ENCODE assay signal across 8 mouse cellular contexts in genomic region chr10:128211390-128212108, GRCm38 (mm10). TPM values are rescaled to one million over a fixed set of nuclear protein-coding genes. Genes with fewer than 3 reads are reported as not detected.
DNase-seq lines count a peak whose midpoint lies in the region; ATAC-seq and TF ChIP-seq lines count a peak whose summit lies in the region.

Gene Spryd4, minus strand, starts transcription at chr10:128211807.

- H3K4me1 ChIP-seq in heart, embryonic 11.5 days (ENCODE audit: control insufficient read depth, insufficient read depth, low read length) = peaks cover 9% of the 10 kb centered on the region; the same call in 1 of the 2 replicates
- peaks cover 21% of the 10 kb centered on the region for H3K4me1 ChIP-seq in kidney, embryonic 16.5 days (ENCODE audit: insufficient read depth, low read length)
- peaks cover 10% of the 10 kb centered on the region; the same call in 1 of the 2 replicates for H3K4me1 ChIP-seq in liver, adult 2 months (ENCODE audit: control insufficient read depth, insufficient read depth, low read length)
- H3K4me1 ChIP-seq in stomach, embryonic 14.5 days (ENCODE audit: control insufficient read depth, insufficient read depth, low read length) = peaks cover 8% of the 10 kb centered on the region; the same call in 1 of the 2 replicates

- ATAC-seq in erythroblast, adult 5-6 weeks (replicated peaks; ENCODE audit: low FRiP score, poor library complexity, severe bottlenecking) = peak; percentile 96
- ATAC-seq in heart, embryonic 11.5 days (replicated peaks; ENCODE audit: insufficient number of reproducible peaks, low FRiP score, low TSS enrichment) = peak; percentile 91
- peak; percentile 91 for ATAC-seq in kidney, embryonic 16.5 days (ENCODE audit: low FRiP score, low TSS enrichment)
- peak; percentile 95 for ATAC-seq in stomach, embryonic 14.5 days (ENCODE audit: insufficient number of reproducible peaks, insufficient read depth, low FRiP score, low read depth)

- H3K4me3 ChIP-seq in heart, embryonic 11.5 days (ENCODE audit: low read depth, low read length) = peak within 1 kb of the TSS; percentile 76
- H3K4me3 ChIP-seq in kidney, embryonic 16.5 days (ENCODE audit: low read length) = peak within 1 kb of the TSS; percentile 76
- peak within 1 kb of the TSS; percentile 65 for H3K4me3 ChIP-seq in liver, adult 2 months (ENCODE audit: insufficient read depth, low read depth, low read length)
- peak within 1 kb of the TSS; percentile 79 for H3K4me3 ChIP-seq in myocyte
- H3K4me3 ChIP-seq in stomach, embryonic 14.5 days (ENCODE audit: low read depth, low read length) = peak within 1 kb of the TSS; percentile 67

- no peaks in the 10 kb centered on the region for H3K9me3 ChIP-seq in heart, embryonic 11.5 days (replicated peaks; ENCODE audit: control insufficient read depth, low read length)
- no peaks in the 10 kb centered on the region for H3K9me3 ChIP-seq in kidney, embryonic 16.5 days (ENCODE audit: low read length)
- no peaks in the 10 kb centered on the region for H3K9me3 ChIP-seq in stomach, embryonic 14.5 days (ENCODE audit: control insufficient read depth, low read depth, low read length)

- WGBS in heart, embryonic 11.5 days (ENCODE audit: insufficient replicate concordance) = under 1% methylated on average over 30 of the region's 30 CpGs
- under 1% methylated on average over 30 of the region's 30 CpGs for WGBS in kidney, embryonic 16.5 days
- WGBS in liver, adult 2 months = under 1% methylated on average over 30 of the region's 30 CpGs
- WGBS in stomach, embryonic 14.5 days = under 1% methylated on average over 30 of the region's 30 CpGs

- peaks cover 6% of the 10 kb centered on the region; the same call in 1 of the 2 replicates for H3K27me3 ChIP-seq in heart, embryonic 11.5 days (ENCODE audit: control insufficient read depth, insufficient read depth, low read length)
- peaks cover 5% of the 10 kb centered on the region; the same call in 1 of the 2 replicates for H3K27me3 ChIP-seq in kidney, embryonic 16.5 days (ENCODE audit: insufficient read depth, low read length)
- H3K27me3 ChIP-seq in liver, adult 2 months (ENCODE audit: control insufficient read depth, insufficient read depth, low read length) = no peaks in the 10 kb centered on the region
- H3K27me3 ChIP-seq in myocyte (ENCODE audit: control insufficient read depth, insufficient read depth, insufficient read length) = no peaks in the 10 kb centered on the region
- no peaks in the 10 kb centered on the region for H3K27me3 ChIP-seq in stomach, embryonic 14.5 days (ENCODE audit: control insufficient read depth, insufficient read depth, low read length)

- H3ac ChIP-seq in myocyte (ENCODE audit: control insufficient read depth, insufficient read length) = peak within 1 kb of the TSS; percentile 14

- H3K4me2 ChIP-seq in heart, embryonic 11.5 days = peak within 1 kb of the TSS; percentile 96
- peak within 1 kb of the TSS; percentile 97 for H3K4me2 ChIP-seq in kidney, embryonic 16.5 days (replicated peaks; ENCODE audit: low read depth, low read length)
- H3K4me2 ChIP-seq in myocyte (ENCODE audit: low read depth) = peak within 1 kb of the TSS; percentile 74
- peak within 1 kb of the TSS; percentile 82 for H3K4me2 ChIP-seq in stomach, embryonic 14.5 days (replicated peaks; ENCODE audit: low read depth, low read length)

- DNase-seq in B cell, adult 2 months = peak; percentile 91 to 93
- peak; percentile 95 for DNase-seq in brain, adult 2 months (ENCODE audit: low read depth, low spot score)
- peak; percentile 88 for DNase-seq in liver, adult 2 months (ENCODE audit: extremely low read depth, low read depth, low spot score)

- H3K79me2 ChIP-seq in liver, adult 2 months (ENCODE audit: control insufficient read depth, insufficient read depth, low read length) = no peaks in the 10 kb centered on the region
- H3K79me2 ChIP-seq in myocyte (ENCODE audit: control insufficient read depth, insufficient read depth) = no peaks in the 10 kb centered on the region

- TF ChIP-seq CTCF in liver, adult 2 months (IDR thresholded peaks at IDR 0.05; ENCODE audit: low read depth, low read length) = no peak

- H3K27ac ChIP-seq in heart, embryonic 11.5 days (ENCODE audit: low read depth, low read length) = peak within 1 kb of the TSS; percentile 35; the same call in 1 of the 2 replicates
- H3K27ac ChIP-seq in kidney, embryonic 16.5 days (ENCODE audit: low read length) = peak within 1 kb of the TSS; percentile 41; the same call in 1 of the 2 replicates
- H3K27ac ChIP-seq in liver, adult 2 months (replicated peaks; ENCODE audit: insufficient read depth, low read depth, low read length) = peak within 1 kb of the TSS; percentile 89
- H3K27ac ChIP-seq in stomach, embryonic 14.5 days (ENCODE audit: low read length) = no peak within 1 kb of the TSS

- peak; percentile 94 for TF ChIP-seq POLR2A in liver, adult 2 months (IDR thresholded peaks at IDR 0.05; ENCODE audit: extremely low read depth, insufficient read depth, low read length)
- peak; percentile 98 for TF ChIP-seq POLR2A in myocyte (IDR thresholded peaks at IDR 0.05; ENCODE audit: insufficient read length, low read depth)

- H3K36me3 ChIP-seq in heart, embryonic 11.5 days (ENCODE audit: control insufficient read depth, insufficient read depth, low read length) = no peaks in the 10 kb centered on the region
- peaks cover 2% of the 10 kb centered on the region; the same call in 1 of the 2 replicates for H3K36me3 ChIP-seq in kidney, embryonic 16.5 days (ENCODE audit: insufficient read depth, low read length)
- peaks cover 26% of the 10 kb centered on the region for H3K36me3 ChIP-seq in liver, adult 2 months (ENCODE audit: control insufficient read depth, insufficient read depth, low read length)
- no peaks in the 10 kb centered on the region for H3K36me3 ChIP-seq in myocyte (ENCODE audit: control insufficient read depth, insufficient read depth)
- no peaks in the 10 kb centered on the region for H3K36me3 ChIP-seq in stomach, embryonic 14.5 days (ENCODE audit: control insufficient read depth, insufficient read depth, low read length)

- peak within 1 kb of the TSS; percentile 82 for H3K9ac ChIP-seq in heart, embryonic 11.5 days (ENCODE audit: low read depth, low read length)
- H3K9ac ChIP-seq in kidney, embryonic 16.5 days (replicated peaks; ENCODE audit: low read length) = peak within 1 kb of the TSS; percentile 82
- H3K9ac ChIP-seq in liver, adult 2 months (ENCODE audit: low read depth, low read length) = peak within 1 kb of the TSS; percentile 79
- H3K9ac ChIP-seq in stomach, embryonic 14.5 days (replicated peaks; ENCODE audit: low read depth, low read length) = peak within 1 kb of the TSS; percentile 43

TF ChIP-seq in myocyte, 11 proteins besides CTCF, POLR2A, EP300 and RAD21:
- TF ChIP-seq TCF3 (IDR thresholded peaks at IDR 0.05; ENCODE audit: insufficient read length, low read depth) (no peak), MYOD1 (IDR thresholded peaks at IDR 0.05; ENCODE audit: control insufficient read depth in 1 of 3, insufficient read length in 2 of 3, low read depth in 2 of 3) (peak in 1 of 3 experiments; percentile 24), POLR2AphosphoS2 (IDR thresholded peaks at IDR 0.05; ENCODE audit: insufficient read length, low read depth) (peak; percentile 92), REST (IDR thresholded peaks at IDR 0.05; ENCODE audit: insufficient read depth, insufficient read length) (peak; percentile 41), E2F4 (IDR thresholded peaks at IDR 0.05; ENCODE audit: insufficient read depth) (no peak), TCF12 (IDR thresholded peaks at IDR 0.05; ENCODE audit: insufficient read depth, poor library complexity, severe bottlenecking) (no peak), MYOG (IDR thresholded peaks at IDR 0.05; ENCODE audit: control insufficient read depth in 1 of 3, insufficient read depth in 1 of 3, insufficient read length in 2 of 3, low read depth in 2 of 3) (peak in 2 of 3 experiments; percentile 18 to 43), USF1 (IDR thresholded peaks at IDR 0.05; ENCODE audit: low read depth) (peak; percentile 99), MAX (IDR thresholded peaks at IDR 0.05; ENCODE audit: low read depth) (peak; percentile 27)

RNA-seq across cellular contexts. Expression of gene Spryd4, which starts in this region (rescaled TPM):
- total RNA-seq in erythroblast, adult 5-6 weeks (2015; ENCODE audit: low replicate concordance) = 6.3 and 6.7 TPM in 2 replicates
- total RNA-seq in erythroblast, adult 5-6 weeks (2017; ENCODE audit: low replicate concordance) = 1.4 and 3.1 TPM in 2 replicates
- 40.4 and 41.4 TPM in 2 replicates for polyA plus RNA-seq in heart, embryonic 11.5 days (2014; fragmentation: Nextera tagmentation; extraction: Ambion mirVana)
- polyA plus RNA-seq in kidney, embryonic 16.5 days (2015; fragmentation: Nextera tagmentation; extraction: Ambion mirVana) = 34.2 and 38.6 TPM in 2 replicates
- 20.8 and 21.1 TPM in 2 replicates for total RNA-seq in liver, adult 2 months (2014; rRNA removed)
- 30.2 and 33.1 TPM in 2 replicates for polyA plus RNA-seq in liver, adult 2 months (2012; rRNA removed)
- 21.8 TPM for polyA plus RNA-seq in myocyte (2012; fragmentation: generic; extraction: Trizol)
- polyA plus RNA-seq in stomach, embryonic 14.5 days (2014; fragmentation: Nextera tagmentation; extraction: Ambion mirVana) = 33.5 and 33.7 TPM in 2 replicates
